Comparison of ENCODE assay signal across 15 mouse cellular contexts in the genomic region with DNA sequence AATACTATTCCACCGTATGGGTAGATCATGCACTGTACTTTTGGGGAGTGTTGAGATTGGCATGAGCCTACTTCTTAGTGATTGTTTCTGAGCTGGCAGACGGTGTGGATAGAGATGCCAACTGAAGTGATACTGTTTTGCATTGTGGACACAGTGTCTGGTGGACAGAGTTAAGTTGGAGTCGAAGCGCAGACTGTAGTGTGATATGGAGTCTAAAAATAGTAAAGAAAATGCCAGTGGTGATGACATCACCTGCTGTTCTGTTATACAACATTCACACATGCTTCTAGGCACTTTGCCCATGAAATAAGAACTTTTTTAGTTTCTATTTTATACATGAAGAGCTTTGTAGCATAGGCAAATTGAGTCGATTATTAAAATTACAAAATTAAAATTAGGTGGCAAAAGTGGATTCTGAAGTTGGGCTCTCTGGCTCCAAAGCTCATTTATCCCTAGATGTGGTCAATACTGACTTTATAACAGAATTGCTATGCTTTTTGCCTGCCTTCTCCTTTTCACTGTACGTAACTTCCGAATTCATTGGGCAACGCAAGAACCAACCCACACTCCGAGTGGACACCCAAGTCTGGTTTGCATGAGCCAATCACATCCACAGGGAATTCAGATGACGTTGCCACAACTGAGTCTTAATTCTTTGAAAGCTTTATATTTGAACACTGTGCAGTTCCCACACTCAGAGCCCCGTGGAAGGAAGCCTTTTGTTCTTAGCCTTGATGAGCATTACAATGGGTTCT. TPM values are rescaled to one million over a fixed set of nuclear protein-coding genes. Genes with fewer than 3 reads are reported as not detected.
DNase-seq lines count a peak whose midpoint lies in the region; ATAC-seq and TF ChIP-seq lines count a peak whose summit lies in the region.
"Had no signal": no experiment of that assay in that cellular context is flagged by ENCODE, and none has a peak within 500 bp of the region (broad histone marks: within the 10 kb centered on the region; RNA-seq: fewer than 3 reads in every experiment).

No protein-coding gene starts in this region.

- ATAC-seq in heart, embryonic 15.5 days (replicated peaks; ENCODE audit: insufficient number of reproducible peaks, insufficient read depth, low FRiP score, low read depth), result peak; percentile 80
- ATAC-seq in monocyte, adult 5-6 weeks (replicated peaks; ENCODE audit: insufficient number of reproducible peaks, low FRiP score, low TSS enrichment, poor library complexity, severe bottlenecking), result 0 out of 2 replicates have a peak, but pooled peaks have one; percentile 27
- no peak for ATAC-seq in hindbrain, embryonic 12.5 days (ENCODE audit: low FRiP score)

- peaks cover 1% of the 10 kb centered on the region; the same call in 1 of the 2 replicates for H3K79me2 ChIP-seq in heart, adult 2 months (replicated peaks; ENCODE audit: control insufficient read depth, insufficient read depth, low read length)

- H3K9me3 ChIP-seq in heart, embryonic 15.5 days (replicated peaks), result no peaks in the 10 kb centered on the region
- H3K9me3 ChIP-seq in hindbrain, embryonic 12.5 days (replicated peaks), result no peaks in the 10 kb centered on the region
- H3K9me3 ChIP-seq: forebrain, embryonic 10.5 days; midbrain, embryonic 12.5 days; neural tube, embryonic 12.5 days had no signal

- no peaks in the 10 kb centered on the region for H3K36me3 ChIP-seq in kidney, adult 2 months (ENCODE audit: control insufficient read depth, insufficient read depth, low read length)
- H3K36me3 ChIP-seq in heart, adult 2 months (ENCODE audit: control insufficient read depth, insufficient read depth, low read length), result peaks cover 11% of the 10 kb centered on the region
- no peaks in the 10 kb centered on the region for H3K36me3 ChIP-seq in heart, embryonic 15.5 days
- no peaks in the 10 kb centered on the region for H3K36me3 ChIP-seq in hindbrain, embryonic 12.5 days
- H3K36me3 ChIP-seq: forebrain, embryonic 10.5 days; midbrain, embryonic 12.5 days had no signal

- H3K4me2 ChIP-seq in heart, embryonic 15.5 days, result peak overlapping the region; percentile 0; the same call in 1 of the 2 replicates
- H3K4me2 ChIP-seq in hindbrain, embryonic 12.5 days (replicated peaks), result no peak overlapping the region
- H3K4me2 ChIP-seq: lung, embryonic 14.5 days; midbrain, embryonic 12.5 days; neural tube, embryonic 12.5 days had no signal

- TF ChIP-seq CTCF in kidney, adult 2 months (conservative IDR thresholded peaks at IDR 0.05; ENCODE audit: insufficient read depth, insufficient read length, low read depth, low read length), result no peak
- no peak for TF ChIP-seq CTCF in heart, adult 2 months (IDR thresholded peaks at IDR 0.05)

- TF ChIP-seq EP300 in heart, adult 2 months (IDR thresholded peaks at IDR 0.05; ENCODE audit: insufficient read depth, low read depth, low read length), result no peak

- intact Hi-C loops in heart, adult 2 months (cut with DNase I), result loop anchor here (5.0 kb wide), 2 partner anchors 72 to 262 kb away; no protein-coding TSS in a partner anchor

- H3K4me1 ChIP-seq in kidney, adult 2 months (ENCODE audit: control insufficient read depth, insufficient read depth, low read length), result peaks cover 9% of the 10 kb centered on the region; the same call in 1 of the 2 replicates
- peaks cover 11% of the 10 kb centered on the region for H3K4me1 ChIP-seq in heart, adult 2 months (ENCODE audit: control insufficient read depth, insufficient read depth, low read length)
- peaks cover 15% of the 10 kb centered on the region for H3K4me1 ChIP-seq in heart, embryonic 15.5 days (replicated peaks)
- peaks cover 2% of the 10 kb centered on the region for H3K4me1 ChIP-seq in hindbrain, embryonic 12.5 days

- no peak for TF ChIP-seq POLR2A in kidney, adult 2 months (IDR thresholded peaks at IDR 0.05; ENCODE audit: low read depth, low read length)
- TF ChIP-seq POLR2A in heart, adult 2 months (IDR thresholded peaks at IDR 0.05; ENCODE audit: insufficient read depth, low read depth, low read length), result no peak

- no peak overlapping the region for H3K4me3 ChIP-seq in kidney, adult 2 months (ENCODE audit: insufficient read depth, low read depth, low read length)
- no peak overlapping the region for H3K4me3 ChIP-seq in heart, adult 2 months
- no peak overlapping the region for H3K4me3 ChIP-seq in heart, embryonic 15.5 days
- no peak overlapping the region for H3K4me3 ChIP-seq in hindbrain, embryonic 12.5 days
- H3K4me3 ChIP-seq: forebrain, embryonic 10.5 days; midbrain, embryonic 12.5 days; neural tube, embryonic 12.5 days had no signal

- 84% methylated on average over 11 of the region's 11 CpGs for WGBS in kidney, adult 2 months
- WGBS in heart, adult 2 months, result 30% methylated on average over 11 of the region's 11 CpGs
- 53% methylated on average over 11 of the region's 11 CpGs for WGBS in heart, embryonic 15.5 days
- WGBS in hindbrain, embryonic 12.5 days, result 83% methylated on average over 11 of the region's 11 CpGs

- H3K27ac ChIP-seq in kidney, adult 2 months (ENCODE audit: insufficient read depth, low read depth, low read length), result no peak overlapping the region
- peak overlapping the region; percentile 80 for H3K27ac ChIP-seq in heart, adult 2 months
- peak overlapping the region; percentile 78 for H3K27ac ChIP-seq in heart, embryonic 15.5 days
- no peak overlapping the region for H3K27ac ChIP-seq in hindbrain, embryonic 12.5 days
- H3K27ac ChIP-seq: forebrain, embryonic 10.5 days; midbrain, embryonic 12.5 days; neural tube, embryonic 12.5 days had no signal

- 0 out of 2 replicates have a peak overlapping the region, but pooled peaks have one; percentile 2 for H3K9ac ChIP-seq in heart, adult 2 months (ENCODE audit: low read depth, low read length)
- H3K9ac ChIP-seq in heart, embryonic 15.5 days, result no peak overlapping the region
- no peak overlapping the region for H3K9ac ChIP-seq in hindbrain, embryonic 12.5 days
- H3K9ac ChIP-seq: lung, embryonic 14.5 days; midbrain, embryonic 12.5 days; neural tube, embryonic 12.5 days had no signal

- no peaks in the 10 kb centered on the region for H3K27me3 ChIP-seq in kidney, adult 2 months (replicated peaks; ENCODE audit: control insufficient read depth, insufficient read depth, low read length)
- no peaks in the 10 kb centered on the region for H3K27me3 ChIP-seq in heart, adult 2 months (ENCODE audit: control insufficient read depth, insufficient read depth, low read length)
- H3K27me3 ChIP-seq in heart, embryonic 15.5 days, result no peaks in the 10 kb centered on the region
- no peaks in the 10 kb centered on the region for H3K27me3 ChIP-seq in hindbrain, embryonic 12.5 days
- H3K27me3 ChIP-seq: midbrain, embryonic 12.5 days; neural tube, embryonic 12.5 days had no signal

- DNase-seq in kidney, adult 2 months, result peak; percentile 14
- DNase-seq in kidney, adult 9 months, result no peak
- peak in 1 of 2 experiments; percentile 33 for DNase-seq in heart, adult 2 months
- DNase-seq in thymus, postnatal 14 days, result no peak
- DNase-seq: cerebellum, adult 9-10 months; kidney, postnatal 4 days; lung, embryonic 14.5 days; retina, postnatal 1 day; thymus, postnatal 25 days had no signal

RNA-seq across cellular contexts. Expression of a gene that starts 6.0 kb away (rescaled TPM):
- polyA plus RNA-seq in kidney, adult 2 months (2012; rRNA removed), result 84.5 and 94.1 TPM in 2 replicates
- total RNA-seq in heart, adult 2 months (2021), result 100 to 1,000 TPM in 1 of 2 experiments, 10 to 100 TPM in 1; 91.0 to 101 TPM
- 84.6 and 126 TPM in 2 replicates for polyA plus RNA-seq in heart, adult 2 months (2012; rRNA removed)
- 59.9 and 72.2 TPM in 2 replicates for polyA plus RNA-seq in heart, embryonic 15.5 days (2015; fragmentation: Nextera tagmentation; extraction: Ambion mirVana)
- total RNA-seq in monocyte, adult 5-6 weeks (2017), result 27.0 to 41.7 TPM (median 31.3 TPM) in 3 replicates
- polyA plus RNA-seq in hindbrain, embryonic 12.5 days (2016; fragmentation: Nextera tagmentation; extraction: Ambion mirVana), result 47.6 and 68.4 TPM in 2 replicates

Comparison
In these comparisons a context has a peak if more than half of its experiments do, and no peak if none do; other contexts are left out.
1. H3K27ac ChIP-seq: peak in heart, adult 2 months (single experiment) and heart, embryonic 15.5 days (single experiment); none in kidney, adult 2 months (single experiment) and hindbrain, embryonic 12.5 days (single experiment).